Mouse (Mus musculus): ENCODE measurements around the gene Abcg8. TPM values are rescaled to one million over a fixed set of nuclear protein-coding genes. Genes with fewer than 3 reads are reported as not detected.
A peak's percentile ranks its signal among the peaks of the same experiment; 100 is the strongest.

The Abcg8 gene
- total RNA-seq (2021), result not detected

DNA sequence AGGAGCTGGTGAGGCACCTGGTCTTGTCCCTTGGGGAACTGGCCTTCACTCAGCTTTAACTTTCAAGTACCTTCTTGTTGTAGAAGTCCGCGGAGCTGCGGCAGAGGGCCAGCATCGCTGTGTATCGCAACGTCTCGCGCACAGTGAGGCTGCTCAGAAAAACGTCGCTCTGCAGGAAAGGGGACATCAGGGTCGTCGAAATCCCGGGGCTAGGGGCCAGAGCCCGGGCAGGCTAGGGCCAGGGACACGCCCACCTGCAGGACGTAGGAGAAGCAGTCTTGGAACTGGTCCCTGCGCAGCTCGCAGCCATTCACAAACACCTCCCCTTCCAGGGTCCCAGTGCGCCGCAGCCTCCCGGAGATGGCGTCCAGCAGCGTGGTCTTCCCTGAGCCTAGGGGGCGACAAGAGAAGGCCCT is at the start of gene Abcg8:
TSS of gene Abcg8 (plus strand) at position 352 of the 416 bp plus-strand sequence.
- DNase-seq, result peak; percentile 32

DNA sequence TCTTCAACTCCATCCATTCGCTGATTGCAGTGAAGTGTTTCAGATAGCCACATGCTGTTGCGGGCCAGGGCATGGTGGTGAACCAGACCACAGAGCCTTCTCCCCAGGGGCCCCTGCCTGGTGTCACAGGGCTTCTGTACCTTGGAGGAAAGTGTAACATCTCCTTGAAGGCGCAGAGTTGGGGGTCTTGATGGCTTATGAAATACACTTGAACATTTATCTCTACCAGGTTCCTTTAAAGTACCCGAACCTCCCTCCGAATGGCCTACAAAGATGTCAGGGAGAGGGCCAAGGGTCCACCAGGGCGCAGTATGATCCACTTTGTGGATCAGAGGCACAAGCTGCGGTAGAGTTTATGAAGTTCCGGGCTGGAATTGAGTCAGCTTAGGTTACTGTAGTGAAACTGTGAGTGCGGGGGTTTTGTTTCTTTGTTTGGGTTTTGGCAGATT is 49.2 kb upstream of the Abcg8 start:
- DNase-seq, result no peak

DNA sequence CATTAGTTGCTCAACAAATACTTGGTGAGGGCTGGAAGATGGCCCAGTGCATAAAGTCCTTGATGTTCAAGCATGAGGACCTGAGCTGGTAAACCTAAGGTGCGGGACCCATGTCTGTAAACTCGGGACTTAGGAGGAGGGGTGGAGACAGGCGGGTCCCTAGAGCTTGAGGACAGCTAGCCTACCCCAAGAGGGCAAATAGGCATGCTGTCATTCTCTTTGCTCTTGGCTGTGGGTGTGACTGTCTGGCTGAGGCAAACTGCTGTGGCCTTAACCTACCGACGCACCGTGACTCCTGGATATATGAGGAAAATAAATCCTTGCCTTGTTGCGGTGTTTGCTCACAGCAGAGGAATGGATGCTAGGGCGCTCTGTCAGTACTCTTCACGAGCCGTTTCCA is 48.4 kb upstream of the Abcg8 start:
- DNase-seq, result no peak

DNA sequence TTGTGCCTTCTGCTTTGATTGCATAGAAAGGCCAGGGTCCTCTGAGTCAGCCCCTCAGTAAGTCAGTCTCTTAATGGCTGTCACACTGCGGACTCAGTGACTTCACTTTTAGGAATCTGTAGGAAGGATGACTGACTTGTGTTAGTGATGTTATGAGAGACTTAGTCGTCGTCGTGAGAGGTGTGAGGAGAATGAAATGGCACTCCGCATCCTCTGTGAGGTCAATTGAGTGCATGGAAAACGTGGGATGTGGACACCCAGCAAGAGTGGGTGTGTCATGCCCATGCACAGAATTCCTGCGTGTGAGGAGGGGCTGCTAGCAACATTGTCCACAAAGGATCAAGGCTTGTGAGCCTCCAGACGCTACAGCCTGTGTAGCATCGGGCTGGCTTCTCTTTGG is 47.5 kb upstream of the Abcg8 start:
- DNase-seq, result no peak

DNA sequence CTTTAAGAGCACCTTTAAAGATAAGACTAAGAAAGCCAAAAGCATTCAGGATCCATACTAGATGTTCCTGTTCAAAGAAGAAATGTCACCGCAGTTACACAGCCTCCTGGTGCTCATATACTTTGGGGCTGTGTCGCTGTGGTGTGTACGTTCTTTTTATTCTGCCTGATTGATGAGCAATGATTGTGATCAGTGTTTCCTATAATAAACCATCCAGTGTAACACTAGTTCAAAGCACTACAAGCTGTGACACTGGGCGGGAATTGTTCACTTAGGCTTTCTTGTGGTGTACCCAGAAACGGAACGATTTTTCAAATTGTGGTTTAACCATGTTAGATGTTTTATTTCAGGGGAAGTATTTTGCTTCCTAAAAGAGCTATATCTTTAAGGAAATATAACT is 44.3 kb upstream of the Abcg8 start:
- DNase-seq, result no peak

DNA sequence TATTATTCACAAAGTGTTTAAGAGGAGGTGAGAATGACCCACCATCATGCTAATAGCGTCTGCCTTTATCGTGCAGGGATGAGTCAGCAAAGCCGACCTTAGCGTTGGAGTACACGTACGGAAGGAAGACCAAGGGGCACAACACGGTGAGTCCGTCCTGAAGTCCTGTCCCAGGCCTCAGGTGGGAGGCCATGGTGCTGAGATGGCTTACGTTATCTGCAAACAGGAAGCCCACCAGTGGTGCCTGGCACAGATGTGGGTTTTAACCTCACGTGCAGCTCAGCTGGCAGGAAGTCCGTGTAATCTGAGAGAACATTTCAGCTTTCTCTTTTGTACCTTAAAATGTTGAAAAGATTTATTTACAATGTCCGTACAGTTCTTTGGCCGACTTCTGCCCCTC is 42.7 kb upstream of the Abcg8 start:
- DNase-seq, result no peak

DNA sequence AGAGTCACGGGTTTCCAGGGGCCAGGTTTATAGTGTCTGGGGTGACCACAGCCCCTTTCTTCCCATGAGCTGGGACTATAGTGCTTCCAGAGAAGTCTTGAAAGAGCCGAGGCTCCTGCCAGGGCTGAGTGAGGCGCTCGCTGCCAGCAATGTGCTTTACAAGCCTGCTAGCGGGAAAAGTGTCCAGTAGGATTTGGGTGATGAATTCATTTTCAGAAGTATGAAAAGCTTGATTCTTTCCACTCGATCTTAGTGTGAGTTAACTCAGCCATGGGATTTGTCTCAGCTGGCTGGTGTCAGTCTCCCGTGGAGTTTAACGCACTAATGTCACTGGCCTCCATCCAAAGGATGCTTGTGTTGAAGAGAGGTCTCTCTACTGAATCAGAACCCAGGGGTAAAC is 39.8 kb upstream of the Abcg8 start:
- DNase-seq, result peak; percentile 28

DNA sequence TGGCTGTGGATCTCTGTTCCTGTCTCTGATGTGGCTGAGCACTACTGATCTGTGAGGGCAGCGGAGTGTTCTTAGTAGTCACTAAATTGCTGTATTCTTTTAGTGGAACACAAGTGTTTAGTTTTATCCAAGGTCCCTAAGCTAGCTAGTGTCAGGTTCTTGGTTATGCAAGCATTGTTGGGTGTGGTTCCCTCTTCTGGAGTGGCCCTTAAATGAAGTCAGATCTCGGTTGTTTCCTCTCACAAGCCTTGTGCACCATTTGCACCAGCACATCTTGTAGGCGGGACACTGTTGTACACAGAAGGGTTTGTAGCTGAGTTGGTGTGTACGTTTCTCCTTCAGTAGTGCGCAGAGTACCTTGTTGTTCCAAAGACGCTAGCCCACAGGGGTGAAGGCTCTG is 38.1 kb upstream of the Abcg8 start:
- no peak for DNase-seq

DNA sequence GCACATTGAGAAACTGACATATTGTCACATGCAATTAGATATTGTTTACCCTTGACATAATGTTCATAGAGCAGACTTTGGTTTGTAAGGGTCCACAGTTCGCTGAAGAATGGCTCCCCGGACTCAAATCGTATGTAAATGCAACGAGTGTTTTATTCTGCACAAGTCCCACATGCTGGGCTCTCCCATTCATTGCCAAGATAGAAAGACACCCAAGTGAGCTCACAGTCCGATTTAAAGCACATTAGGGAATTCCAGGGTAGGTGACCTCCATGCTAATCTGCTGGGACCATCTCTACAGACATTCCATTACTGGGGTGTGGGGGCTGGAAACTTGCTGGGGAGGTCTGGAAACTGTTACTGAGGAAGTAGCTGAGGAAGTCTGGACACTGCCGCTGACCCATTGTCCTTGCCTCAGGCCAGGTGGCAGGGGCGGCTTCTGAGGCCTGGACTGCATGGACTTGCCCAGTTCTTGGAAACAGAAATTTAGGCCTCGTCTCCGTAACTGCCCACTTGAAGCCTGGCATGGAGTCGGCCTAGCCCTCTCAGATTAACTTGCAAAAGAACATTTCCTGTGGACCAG is 36.2 kb upstream of the Abcg8 start:
- DNase-seq, result no peak

DNA sequence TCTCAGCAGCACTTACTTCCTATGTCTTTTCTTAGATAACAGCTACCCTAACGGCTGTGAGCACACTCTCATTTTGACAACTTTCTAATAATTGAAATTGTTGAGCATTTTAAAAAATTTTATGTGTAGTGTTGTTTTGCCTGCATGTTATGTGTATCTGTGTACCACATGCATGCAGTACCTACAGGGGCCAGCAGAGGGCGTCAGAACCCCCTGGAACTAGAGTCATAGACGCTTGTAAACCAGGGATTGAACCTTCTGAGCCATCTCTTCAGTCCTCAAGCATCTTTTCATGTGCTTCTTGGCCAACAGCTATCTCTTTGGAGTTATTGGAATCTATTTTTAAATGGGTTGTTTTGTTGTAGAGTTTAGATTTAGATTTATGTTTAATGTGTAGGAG is 34.2 kb upstream of the Abcg8 start:
- peak; percentile 60 for DNase-seq

DNA sequence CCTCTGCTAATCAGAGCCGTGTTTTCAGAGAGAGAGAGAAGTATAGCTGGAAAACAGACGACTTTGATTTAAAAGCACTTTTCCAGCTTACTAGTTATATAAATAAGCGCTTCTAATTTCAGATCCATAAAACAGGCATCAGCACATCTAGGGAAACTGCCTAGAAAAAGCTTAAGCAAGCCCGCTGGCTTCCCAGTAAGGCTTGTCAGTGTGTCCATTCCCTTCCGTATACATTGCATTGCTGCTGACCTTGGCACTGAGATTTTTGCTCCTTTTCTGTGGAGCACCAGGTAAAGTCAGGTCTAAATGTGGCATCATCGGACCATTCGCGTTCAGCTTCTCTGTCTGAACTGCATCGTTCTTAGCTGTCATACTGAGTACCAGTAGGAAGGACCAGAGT is 33.8 kb upstream of the Abcg8 start:
- no peak for DNase-seq

DNA sequence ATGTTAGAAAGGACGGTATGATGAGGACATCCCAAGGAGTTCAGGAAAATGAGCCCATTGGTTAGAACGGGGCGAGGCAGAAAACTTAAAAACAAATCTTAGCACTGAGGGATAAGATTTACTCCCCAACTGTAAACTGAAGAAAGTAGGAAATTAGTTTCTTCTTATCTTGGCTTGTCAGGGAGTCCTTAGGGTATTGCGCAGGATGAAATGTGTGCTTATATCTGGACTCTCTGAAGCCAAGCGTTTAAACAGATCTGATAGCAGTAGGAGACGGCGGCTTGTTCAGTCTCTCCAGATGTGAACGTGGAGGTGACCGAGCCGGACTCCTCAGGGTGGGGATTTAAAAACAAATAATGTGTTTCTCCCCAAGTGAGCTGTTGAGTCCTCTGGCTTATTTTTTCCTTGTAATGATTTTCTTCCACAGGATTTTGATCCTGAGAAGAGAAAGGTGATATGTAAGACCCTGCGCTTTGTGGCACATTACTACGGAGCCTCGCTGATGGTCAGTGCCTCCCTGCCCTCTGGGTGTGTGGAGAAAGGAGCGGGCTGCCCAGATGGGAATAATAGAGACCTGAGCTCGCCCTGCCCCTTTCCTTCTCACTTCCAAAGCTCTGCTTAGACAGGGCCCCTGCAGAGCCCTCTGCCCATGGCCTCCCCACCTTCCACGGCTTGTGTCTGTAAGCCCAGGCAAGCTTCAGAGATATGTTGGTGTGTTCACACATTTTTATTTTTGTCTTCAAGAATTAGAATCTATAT is 31.6 kb upstream of the Abcg8 start:
- no peak for DNase-seq

DNA sequence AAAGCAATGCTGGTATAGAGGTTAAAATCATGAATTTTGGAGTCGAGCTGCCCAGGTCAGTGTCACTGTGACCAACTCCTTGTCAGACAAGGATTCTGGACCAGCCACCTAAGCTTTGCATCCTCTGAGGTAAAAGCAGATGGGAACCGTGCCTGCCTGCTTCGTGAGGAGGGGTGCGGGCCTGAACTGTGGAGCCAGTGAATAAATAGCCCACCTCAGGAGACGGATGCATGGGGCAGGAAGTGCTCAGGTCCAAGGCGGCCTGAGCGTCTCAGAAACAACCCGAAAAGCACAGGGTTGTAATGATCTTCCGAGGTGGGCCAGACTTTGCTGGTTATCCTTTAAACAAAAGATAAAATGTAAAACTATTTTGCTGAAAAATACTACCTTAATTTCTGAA is 31.0 kb upstream of the Abcg8 start:
- no peak for DNase-seq

DNA sequence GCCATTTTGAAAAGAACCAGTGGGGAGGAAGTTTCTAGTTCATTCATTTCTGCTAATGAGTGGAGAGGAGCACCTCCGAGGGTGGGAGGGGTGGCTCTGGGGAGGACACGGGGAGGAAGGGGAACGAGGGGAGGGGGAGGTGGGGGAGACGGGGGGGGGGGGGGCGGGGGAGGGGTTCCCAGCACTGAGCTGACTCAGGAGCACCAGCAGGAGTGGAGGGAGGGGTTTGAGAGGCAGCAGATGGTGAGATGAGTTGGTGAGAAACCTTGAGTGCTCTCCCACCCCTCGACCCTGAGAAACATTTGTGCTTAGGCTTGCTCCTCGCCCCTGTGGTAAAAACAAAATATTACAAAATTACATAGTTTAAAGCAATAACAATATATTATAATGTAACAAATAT is 30.2 kb upstream of the Abcg8 start:
- DNase-seq, result no peak

DNA sequence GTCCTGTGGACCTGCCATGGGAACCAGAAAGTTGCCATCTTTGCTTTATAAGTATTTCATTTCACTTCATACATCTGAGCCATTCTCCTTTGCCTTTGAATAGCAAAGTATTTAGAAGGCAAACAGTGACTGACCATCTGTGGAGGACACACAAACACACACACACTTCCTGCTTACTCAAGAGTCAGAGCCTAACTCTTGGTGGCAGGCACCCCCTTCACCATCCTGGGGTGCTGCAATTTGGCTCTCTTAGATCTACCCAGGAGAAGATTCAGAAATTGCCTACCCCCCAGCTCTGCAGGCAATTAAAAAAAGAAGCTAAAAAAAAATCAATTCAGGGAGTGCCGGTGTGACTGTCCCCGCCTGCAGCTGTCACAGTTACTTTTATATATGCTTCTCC is 29.6 kb upstream of the Abcg8 start:
- DNase-seq, result no peak

DNA sequence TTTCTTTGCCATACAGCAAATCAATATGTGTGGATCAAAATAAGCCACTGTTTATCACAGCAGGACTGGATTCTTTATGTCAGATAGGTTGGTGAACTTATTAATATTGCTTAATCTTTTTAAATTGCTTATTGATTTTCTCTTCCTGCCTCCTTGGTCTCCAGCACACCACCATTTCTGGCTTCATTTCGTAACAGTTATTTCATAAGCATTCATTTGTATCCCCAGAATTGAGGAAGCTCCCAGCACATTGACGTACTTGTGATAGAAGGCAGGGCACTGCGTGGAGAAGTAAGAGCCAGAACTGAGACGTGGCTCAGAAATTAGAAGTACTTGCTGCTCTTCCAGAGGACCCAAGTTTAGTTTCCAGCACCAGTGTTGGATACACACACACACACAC is 28.5 kb upstream of the Abcg8 start:
- DNase-seq, result no peak

DNA sequence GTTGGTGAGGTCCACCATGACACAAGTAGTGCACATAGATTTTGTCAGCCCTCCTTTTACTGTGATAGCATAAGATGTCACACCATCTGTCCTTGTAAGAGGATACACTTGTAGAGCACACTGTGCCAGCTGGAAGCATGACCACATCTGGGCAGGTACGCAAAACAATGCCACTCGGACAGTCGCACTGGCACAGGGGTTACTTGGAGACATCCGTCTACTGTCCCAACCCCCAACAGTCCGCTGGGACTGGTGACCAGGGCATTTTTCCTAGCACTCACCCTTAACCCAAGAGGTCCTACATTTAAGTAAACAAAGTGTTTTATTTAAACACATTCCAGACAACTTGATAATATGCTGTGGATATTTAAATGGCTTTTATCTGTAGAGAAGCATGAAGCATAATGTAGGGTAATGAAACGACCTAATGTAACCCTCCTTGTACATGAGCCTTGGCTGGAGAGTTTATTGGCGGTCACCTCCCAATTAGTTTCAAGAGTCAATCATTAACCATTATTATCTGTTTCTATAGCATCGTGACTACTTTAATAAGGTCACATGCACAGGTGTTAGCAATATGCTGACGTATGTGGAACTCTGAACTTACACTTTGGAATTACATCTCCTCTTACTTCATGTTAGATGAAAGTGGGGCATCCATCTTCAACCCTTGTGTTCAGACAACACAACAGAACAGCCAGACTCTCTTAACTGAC is 25.6 kb upstream of the Abcg8 start:
- no peak for DNase-seq

DNA sequence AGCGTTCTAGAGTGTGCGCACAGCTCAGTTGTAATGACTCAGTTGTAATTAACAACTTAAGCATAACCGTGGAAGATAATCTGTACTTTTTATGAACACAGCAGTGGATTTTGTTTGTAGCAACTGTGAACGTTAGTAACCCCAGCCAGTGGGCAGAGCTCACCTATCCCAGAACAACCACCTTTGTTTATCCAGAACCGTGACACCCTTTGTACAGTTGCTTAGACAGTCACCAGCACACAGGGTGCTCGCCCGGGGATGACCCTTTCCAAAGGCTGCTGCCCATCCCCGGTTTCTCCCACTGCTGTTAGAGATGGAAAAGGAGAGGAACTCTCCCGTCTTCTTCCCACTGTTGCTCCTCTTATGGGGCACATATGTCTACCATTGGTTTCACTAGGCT is 22.6 kb upstream of the Abcg8 start:
- DNase-seq, result no peak

DNA sequence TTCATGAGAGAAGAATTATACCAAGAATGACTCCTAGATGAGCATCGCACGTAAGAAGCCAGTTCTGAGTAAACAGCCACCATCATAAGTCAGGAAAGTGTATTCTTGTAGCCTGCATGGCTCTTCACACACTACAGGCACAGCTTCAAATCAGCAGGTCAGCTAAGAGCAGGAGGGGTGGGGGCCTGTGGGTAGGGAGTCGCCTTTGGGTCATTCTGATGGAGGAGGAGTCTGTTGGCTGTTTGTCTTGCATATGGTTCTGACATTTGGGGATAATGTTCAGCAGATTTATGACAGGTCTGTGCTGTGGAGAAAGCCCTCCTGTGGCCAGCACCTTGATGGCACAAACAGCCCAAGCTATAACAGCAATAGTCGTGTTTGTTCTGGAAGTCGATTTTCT is 19.9 kb upstream of the Abcg8 start:
- no peak for DNase-seq

DNA sequence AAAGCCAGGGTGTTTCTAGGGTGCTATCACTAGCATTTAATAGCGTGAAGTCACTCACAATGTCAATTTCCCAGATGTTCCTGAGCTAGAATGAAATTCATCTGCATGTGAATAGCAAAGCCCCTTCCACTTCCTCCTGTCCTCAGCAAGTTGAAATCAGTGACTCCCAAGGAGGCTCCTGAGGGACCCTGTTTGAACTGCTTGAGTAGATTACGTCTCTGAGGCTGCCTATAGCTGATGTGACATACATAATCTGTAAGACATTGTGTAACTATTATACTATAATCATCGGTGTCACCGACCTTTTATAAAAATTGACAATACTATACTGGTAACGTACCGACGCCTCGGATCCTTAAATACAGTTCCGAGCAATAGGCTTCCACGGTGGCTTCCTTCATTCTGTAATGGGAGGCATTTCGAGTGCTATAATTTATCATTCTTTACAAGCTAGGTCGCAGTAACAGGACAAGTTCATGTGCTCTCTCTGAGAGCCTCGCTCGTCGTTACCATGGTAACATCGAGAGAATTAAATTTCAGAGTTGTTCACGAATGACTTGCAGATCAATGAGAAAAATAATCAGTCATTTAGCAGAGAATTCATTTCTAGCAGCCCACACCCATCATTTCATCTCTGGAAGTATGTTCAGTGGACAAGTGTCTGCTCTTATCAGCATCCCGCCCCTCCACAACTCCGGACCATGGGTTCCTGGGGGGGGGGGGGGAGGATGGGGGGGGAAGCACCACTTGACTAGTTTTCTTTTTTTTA is 19.3 kb upstream of the Abcg8 start:
- no peak for DNase-seq

DNA sequence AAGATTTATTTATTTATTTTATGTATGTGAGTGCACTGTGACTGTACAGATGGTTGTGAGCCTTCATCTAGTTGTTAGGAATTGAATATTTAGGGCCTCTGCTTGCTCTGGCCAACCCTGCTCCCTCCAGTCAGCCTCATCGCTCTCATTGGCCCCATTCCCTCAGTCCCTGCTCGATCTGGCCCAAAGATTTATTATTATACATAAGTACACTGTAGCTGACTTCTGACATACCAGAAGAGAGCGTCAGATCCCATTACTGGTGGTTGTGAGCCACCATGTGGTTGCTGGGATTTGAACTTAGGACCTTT is 18.7 kb upstream of the Abcg8 start:
- no peak for DNase-seq

DNA sequence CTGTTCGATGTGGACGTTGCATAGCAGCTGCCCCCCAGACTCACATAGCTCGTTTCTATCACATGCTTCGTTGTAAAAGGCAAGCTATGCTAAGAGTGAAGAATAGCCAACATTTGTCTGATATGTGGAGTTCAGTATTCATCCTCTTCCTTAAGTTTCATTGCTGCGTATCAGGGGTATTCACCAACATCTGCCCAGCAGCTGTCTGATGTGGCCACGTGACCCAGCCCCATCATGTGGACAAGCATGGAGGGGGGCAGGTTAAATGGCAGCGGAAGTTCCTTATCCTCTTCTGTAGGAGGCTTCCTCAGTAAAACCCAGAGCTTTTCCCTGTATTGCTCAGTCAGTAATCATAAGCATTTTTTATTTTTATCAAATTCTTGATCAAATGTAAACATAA is 18.3 kb upstream of the Abcg8 start:
- DNase-seq, result no peak

DNA sequence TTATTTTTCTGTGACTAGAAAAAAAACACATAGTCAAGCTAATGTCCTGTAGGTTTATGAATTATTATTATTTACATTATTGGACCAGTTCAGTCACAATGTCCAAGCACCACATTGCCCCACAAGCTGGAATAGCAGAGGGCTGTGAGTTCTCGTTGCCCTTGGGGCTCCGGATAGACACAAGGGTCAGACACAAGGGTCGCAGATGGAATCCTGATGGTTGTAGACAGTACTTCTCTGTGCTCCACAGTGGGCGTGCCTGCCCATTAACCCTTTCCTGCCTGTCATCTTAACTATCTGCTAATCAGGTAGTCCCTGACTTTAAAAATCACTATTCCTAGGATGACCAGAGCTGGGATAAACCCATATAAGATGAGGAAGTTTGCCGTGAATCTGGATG is 17.9 kb upstream of the Abcg8 start:
- no peak for DNase-seq

Measured in heart, postnatal 4 days (tissue).